Mouse (Mus musculus) layer of hippocampus, adult 9-11 months (tissue): ENCODE data around the gene Nanog.
"Not testable (repeated sequence)": the region's sequence is repeated elsewhere in the genome, so short reads cannot be mapped to it uniquely, and the experiment has no call there.

Source experiments
- DNase-seq: peaks from one replicate; pipeline ENCODE4 v3.0.0; 2022

Nanog gene

GRCm38 (mm10) chr6:122707036-122707800, at the start of gene Nanog:
Gene Nanog (plus strand): TSS chr6:122707489.
- no peak for DNase-seq

DNA sequence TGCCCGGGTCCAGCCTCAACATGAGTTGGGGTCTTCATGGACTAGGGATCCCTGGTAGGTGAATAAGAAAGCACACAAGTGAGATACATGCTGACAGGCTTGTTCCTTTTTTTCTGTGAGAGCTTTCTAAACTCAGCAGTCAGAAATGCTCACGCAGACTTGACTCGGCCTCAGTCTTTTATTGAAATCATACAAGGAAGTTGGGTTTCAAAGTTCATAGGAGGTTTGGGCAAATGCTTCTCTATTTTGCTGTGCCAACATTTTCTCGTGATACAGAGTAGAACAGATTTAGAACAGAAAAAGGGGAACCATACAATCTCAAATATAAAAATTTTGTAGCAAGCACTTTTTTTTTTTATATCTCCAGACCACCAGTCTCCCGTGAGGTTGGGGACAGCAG, 49.7 kb upstream of the Nanog start:
- no peak for DNase-seq

GRCm38 (mm10) chr6:122659567-122659966, 47.7 kb upstream of the Nanog start:
- no peak for DNase-seq

- DNase-seq = no peak
Observed at GRCm38 (mm10) chr6:122660601-122661379, 46.5 kb upstream of the Nanog start.

DNA sequence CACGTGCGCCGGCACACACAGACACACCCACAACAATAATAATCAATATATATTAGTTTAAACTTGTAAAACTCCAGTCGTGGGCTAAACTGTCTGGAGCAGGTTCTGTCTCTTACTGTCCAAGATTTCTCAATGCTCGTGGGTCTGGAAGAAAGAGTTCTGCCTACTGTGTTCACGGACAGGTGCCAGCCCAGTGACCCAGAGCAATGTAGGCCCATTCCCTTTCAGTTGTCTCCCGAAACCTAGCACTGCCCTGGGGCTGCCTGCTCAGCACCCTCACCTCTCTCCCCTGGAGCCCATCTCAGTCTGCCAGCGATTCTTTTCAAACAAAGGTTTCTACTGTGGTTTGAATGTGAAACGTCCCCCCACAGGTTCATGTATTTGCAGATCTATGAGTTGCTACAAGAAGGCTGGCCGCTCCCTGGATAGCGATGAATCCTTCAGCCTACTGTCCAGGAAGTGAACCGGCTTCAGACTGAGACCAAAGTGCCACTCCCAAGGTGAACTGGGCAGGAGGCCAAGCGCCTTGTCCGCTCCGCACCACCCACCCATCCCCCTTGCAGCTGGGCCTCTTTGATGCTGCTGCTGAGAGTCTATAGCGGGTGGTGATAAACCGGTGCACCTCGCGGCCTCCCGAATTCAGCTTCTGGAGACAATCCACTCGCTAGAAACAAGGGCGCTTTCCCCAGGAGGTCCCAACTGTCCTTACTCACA, 44.6 kb upstream of the Nanog start:
- DNase-seq = no peak

GRCm38 (mm10) chr6:122663596-122664206, 43.6 kb upstream of the Nanog start:
- DNase-seq = no peak

DNA sequence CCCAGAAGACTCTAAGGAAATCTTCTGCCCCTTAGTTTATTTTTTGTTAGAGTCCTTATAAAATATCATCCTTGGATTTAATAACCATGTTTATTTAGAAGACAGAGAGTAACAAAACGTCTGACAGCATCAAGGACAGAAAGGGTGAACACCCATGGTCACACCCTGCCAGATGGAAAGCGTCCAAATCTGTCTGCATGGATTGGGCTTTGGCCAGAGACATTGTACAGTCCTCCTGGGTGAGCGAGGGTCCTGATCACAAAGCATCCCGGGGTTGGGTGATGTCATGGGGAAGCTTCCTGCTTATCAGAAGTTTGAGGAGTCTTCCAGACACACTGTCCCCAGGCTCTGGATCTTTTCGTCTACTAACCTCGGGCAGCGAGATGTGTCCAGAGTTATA, 41.4 kb upstream of the Nanog start:
- no peak for DNase-seq

GRCm38 (mm10) chr6:122667715-122668114, 39.6 kb upstream of the Nanog start:
- no peak for DNase-seq

DNA sequence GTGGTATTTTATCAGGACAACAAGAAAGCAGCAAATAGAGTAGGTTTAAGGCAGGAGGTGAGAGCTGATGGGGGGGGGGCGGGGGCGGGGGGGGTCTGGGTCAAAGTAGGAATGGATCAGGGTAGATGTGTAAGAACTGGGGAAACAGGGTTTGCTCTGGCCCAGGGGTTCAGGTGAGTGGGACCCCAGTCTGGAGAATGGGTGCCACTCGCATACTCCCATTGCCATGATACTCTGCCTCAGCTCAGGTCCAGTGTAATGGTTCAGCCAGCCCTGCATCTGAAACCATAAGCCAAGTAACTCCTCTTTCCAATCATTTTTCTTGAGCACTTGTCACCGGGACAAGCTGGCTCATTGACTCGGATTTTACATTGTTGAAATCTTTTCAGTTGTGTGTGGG, 38.5 kb upstream of the Nanog start:
- no peak for DNase-seq

DNA sequence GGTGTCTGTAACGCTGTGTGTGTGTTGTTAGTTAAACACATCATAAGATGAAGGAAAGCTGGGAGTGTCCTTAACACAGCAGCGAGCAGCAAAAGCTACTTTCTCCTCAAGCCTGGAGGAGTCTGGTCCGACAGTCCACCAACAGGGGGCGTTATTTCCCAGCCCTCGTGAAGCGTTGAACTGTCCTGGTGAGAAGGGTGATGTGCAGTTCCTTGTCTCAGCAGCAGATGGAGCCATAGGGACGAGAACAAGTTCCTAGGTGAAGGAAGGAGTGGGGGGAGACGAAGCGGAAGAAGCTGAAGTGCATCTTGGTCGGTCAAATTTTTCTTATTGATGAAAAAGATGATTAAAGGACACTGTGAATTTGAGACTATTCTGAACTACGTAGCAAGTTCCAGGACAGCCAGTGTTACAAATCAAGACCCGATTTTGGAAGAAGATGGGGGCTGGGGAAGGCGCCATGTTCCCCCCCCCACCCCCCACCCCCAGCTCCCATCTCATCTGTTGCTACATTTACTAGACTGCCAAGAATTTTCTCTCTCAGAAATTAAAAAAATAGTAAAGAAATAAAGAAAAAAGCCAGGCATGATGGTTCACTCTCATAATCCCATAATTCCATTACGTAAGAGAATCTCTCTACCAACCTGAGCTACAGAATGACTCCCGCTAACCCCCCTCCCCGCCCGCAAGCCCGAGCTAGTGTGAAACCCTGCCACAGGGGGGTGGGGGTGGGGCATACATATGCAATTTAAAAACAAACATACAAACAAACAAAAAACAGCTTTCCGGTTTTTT, 37.7 kb upstream of the Nanog start:
- peak; percentile 97 for DNase-seq

- no peak for DNase-seq
Observed at GRCm38 (mm10) chr6:122670201-122670551, 37.1 kb upstream of the Nanog start.

DNA sequence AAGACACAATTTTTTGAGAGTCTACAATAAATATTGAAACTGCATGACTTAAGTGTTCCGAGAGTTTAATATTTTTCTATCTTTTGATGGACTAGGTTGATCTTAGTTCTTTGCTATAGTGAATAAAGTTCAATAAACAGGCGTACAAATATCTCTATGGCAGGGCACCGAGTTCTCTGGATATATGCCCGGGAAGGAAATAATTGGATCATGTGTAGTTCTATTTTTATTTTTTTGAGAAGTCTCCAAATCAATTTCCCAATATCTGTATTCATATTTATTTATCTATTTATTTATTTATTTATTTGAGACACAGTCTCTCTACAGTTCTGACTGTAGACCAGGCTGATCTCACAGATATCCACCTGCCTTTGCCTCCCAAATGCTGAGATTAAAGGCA, 36.4 kb upstream of the Nanog start:
- DNase-seq = no peak

DNA sequence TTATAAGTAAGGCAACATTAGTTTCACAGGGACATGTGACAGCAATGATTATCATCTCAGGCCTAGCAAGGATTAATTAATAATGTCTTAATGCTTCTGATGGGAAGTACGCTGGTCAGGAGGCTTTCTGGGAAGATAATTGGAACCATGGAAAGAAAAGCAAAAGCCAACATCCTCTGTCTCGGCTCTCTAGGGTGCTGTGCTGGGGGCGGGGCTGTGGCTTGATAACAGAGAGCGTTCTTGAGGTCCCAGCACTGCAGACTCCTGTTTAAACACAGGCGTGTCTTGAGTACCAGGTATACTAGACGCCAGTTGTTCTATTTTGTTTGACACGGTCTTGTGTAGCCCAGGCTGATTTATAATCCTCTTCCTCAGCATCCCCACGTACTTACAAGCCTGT, 34.5 kb upstream of the Nanog start:
- no peak for DNase-seq

DNA sequence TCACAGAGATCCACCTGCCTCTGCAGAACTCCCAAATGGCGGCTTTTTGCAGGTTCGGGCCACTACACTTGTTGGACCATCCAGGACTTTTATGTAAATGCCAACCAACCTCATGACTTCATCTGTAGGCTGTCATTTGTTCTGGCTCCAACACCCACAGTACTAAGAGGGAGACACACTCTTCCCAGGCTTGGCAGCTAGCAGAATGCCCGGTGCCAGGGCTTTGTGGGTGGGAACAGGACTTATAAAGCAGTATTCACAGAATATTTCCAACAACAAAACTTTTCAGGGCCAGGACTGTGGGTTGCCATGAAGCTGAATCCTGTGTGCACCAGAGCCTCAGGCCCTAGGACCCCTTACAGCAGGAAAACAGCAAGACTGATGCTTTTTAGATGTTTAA, 24.6 kb upstream of the Nanog start:
- DNase-seq = peak; percentile 89

- no peak for DNase-seq
Observed at GRCm38 (mm10) chr6:122686709-122687108, 20.6 kb upstream of the Nanog start.

DNA sequence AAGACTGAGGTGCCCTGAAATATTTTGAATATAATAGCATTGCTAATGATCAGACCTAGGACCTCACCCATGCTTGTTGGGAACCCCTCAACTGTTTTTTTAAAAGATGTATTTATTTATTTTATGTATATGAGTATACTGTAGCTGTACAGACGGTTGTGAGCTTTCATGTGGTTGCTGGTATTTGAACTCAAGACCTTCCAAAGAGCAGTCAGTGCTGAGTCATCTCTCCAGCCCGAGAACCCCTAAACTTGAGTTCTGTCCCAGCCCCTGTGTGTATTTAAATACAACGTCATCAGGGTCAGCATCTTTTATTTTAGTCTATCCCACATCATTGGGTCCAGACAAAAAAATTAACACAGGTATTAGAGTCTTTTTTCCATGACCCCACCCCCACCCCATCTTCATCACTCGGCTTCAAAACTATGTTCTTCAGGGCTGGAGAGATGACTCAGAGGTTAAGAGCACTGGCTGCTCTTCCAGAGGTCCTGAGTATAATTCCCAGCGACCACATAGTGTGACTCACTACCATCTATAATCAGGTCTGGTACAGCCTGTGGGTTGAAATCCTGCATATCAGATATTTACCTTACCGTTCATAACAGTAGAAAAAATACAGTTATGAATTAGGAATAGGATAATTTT, 17.8 kb upstream of the Nanog start:
- no peak for DNase-seq

DNA sequence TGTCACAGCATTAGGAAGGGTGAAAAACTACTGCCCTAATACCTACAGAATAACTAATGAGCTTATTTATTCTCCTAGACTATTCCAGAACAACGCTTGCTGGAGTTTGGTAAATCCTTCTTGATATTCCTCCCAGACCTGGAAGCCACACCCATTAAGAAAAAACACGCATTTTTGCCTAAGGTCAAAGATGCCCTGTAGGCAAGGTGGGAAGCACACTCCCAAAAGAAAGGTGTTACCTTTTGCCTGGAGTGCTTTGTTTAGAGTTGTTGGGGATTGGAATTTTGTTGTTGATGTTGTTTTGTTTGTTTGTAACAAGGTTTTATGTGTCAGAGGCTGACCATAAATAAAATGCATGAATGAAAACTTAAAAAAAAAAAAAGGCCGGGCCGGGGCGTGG, 17.2 kb upstream of the Nanog start:
- no peak for DNase-seq

DNA sequence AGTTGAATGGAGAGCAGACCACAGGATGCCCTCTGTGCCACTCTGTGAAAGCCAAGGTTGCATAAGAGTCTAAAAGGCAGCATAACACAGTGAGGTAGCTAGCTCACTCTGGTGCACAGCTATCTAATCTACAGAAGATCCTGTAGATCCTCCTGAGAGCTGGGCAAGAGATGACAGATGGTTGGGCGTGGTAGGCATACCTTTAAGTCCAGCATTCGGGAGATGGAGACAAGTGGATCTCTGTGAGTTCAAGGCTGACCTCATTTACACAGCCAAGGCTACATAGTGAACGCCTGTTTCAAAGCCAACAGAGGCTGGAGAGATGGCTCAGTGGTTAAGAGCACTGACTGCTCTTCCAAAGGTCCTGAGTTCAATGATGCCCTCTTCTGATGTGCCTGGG, 11.9 kb upstream of the Nanog start:
- no peak for DNase-seq

GRCm38 (mm10) chr6:122699628-122700027, 7.7 kb upstream of the Nanog start:
- DNase-seq = not testable (repeated sequence)

GRCm38 (mm10) chr6:122701816-122702215, 5.5 kb upstream of the Nanog start:
- DNase-seq = no peak

GRCm38 (mm10) chr6:122702480-122703124, 4.7 kb upstream of the Nanog start:
- no peak for DNase-seq

DNA sequence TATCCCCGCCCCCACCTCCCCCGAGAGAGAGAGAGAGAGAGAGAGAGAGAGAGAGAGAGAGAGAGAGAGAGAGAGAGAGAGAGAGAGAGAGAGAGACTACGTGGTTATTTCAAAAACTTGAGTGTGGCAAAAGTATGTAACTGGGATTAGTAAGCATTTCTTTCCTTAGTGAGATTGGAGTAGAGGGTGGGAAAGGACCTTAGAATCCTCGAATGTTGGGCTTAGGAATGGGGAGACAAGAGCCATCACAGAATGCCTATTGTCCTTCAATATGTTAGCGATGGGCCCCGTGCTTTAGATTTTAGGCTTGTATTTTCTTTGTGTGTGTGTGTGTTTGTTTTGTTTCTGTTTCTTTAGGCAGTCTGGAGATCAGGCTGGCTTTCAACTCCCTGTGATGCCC, 4.0 kb upstream of the Nanog start:
- DNase-seq = no peak
